Mouse (Mus musculus): ENCODE results near the gene Dhrs7. TPM values are rescaled to one million over a fixed set of nuclear protein-coding genes. Genes with fewer than 3 reads are reported as not detected.

Dhrs7 gene
- polyA plus RNA-seq, 1 experiment from 2014 or later: 8.7 TPM

- no peak overlapping the region for H3K27ac ChIP-seq (ENCODE audit: low read depth, low read length)
Measured at GRCm38 (mm10) chr12:72667868-72668469, 3.3 kb upstream of the Dhrs7 start.

GRCm38 (mm10) chr12:72666015-72666414, 1.3 kb upstream of the Dhrs7 start:
- Histone ChIP-seq H3K4me3 (ENCODE audit: low read length) (no peak overlapping the region), H3K4me2 (replicated peaks; ENCODE audit: low read depth, low read length) (no peak overlapping the region), H3K36me3 (ENCODE audit: control insufficient read depth, insufficient read depth, low read length) (no peaks in the 10 kb centered on the region), H3K9ac (ENCODE audit: low read depth, low read length) (no peak overlapping the region), H3K27ac (ENCODE audit: low read depth, low read length) (no peak overlapping the region), H3K4me1 (ENCODE audit: control insufficient read depth, insufficient read depth, low read length) (peaks cover 7% of the 10 kb centered on the region; the same call in 1 of the 2 replicates), H3K9me3 (ENCODE audit: control insufficient read depth, low read length) (no peaks in the 10 kb centered on the region; the same call in 1 of the 2 replicates), H3K27me3 (ENCODE audit: control insufficient read depth, insufficient read depth, low read length) (no peaks in the 10 kb centered on the region)
- ATAC-seq (ENCODE audit: low FRiP score, low TSS enrichment): no peak
- 71% methylated on average over 5 of the region's 5 CpGs for WGBS

More at GRCm38 (mm10) chr12:72667868-72668469, 3.3 kb upstream of the Dhrs7 start:
- ATAC-seq (ENCODE audit: low FRiP score, low TSS enrichment): no peak
- H3K4me2 ChIP-seq (replicated peaks; ENCODE audit: low read depth, low read length): no peak overlapping the region
- no peaks in the 10 kb centered on the region for H3K27me3 ChIP-seq (ENCODE audit: control insufficient read depth, insufficient read depth, low read length)
- H3K9me3 ChIP-seq (ENCODE audit: control insufficient read depth, low read length): no peaks in the 10 kb centered on the region; the same call in 1 of the 2 replicates
- no peaks in the 10 kb centered on the region for H3K36me3 ChIP-seq (ENCODE audit: control insufficient read depth, insufficient read depth, low read length)
- no peak overlapping the region for H3K4me3 ChIP-seq (ENCODE audit: low read length)
- no peak overlapping the region for H3K9ac ChIP-seq (ENCODE audit: low read depth, low read length)
- 52% methylated on average over 10 of the region's 10 CpGs for WGBS
- H3K4me1 ChIP-seq (ENCODE audit: control insufficient read depth, insufficient read depth, low read length): peaks cover 7% of the 10 kb centered on the region; the same call in 1 of the 2 replicates

- WGBS: 10% methylated on average over 28 of the region's 28 CpGs
- peak overlapping the region; percentile 88 for H3K4me2 ChIP-seq (replicated peaks; ENCODE audit: low read depth, low read length)
- H3K27me3 ChIP-seq (ENCODE audit: control insufficient read depth, insufficient read depth, low read length): no peaks in the 10 kb centered on the region
- peaks cover 7% of the 10 kb centered on the region; the same call in 1 of the 2 replicates for H3K4me1 ChIP-seq (ENCODE audit: control insufficient read depth, insufficient read depth, low read length)
- 0 out of 2 replicates have a peak overlapping the region, but pooled peaks have one; percentile 11 for H3K27ac ChIP-seq (ENCODE audit: low read depth, low read length)
- no peaks in the 10 kb centered on the region for H3K9me3 ChIP-seq (ENCODE audit: control insufficient read depth, low read length)
- ATAC-seq (ENCODE audit: low FRiP score, low TSS enrichment): peak; percentile 8
- H3K4me3 ChIP-seq (ENCODE audit: low read length): peak overlapping the region; percentile 61
- H3K9ac ChIP-seq (ENCODE audit: low read depth, low read length): peak overlapping the region; percentile 52
- no peaks in the 10 kb centered on the region for H3K36me3 ChIP-seq (ENCODE audit: control insufficient read depth, insufficient read depth, low read length)
Measured at GRCm38 (mm10) chr12:72664020-72664734, 532 bp downstream of the Dhrs7 start.

- no peak overlapping the region for H3K4me2 ChIP-seq (replicated peaks; ENCODE audit: low read depth, low read length)
- no peak overlapping the region for H3K9ac ChIP-seq (ENCODE audit: low read depth, low read length)
- no peak for ATAC-seq (ENCODE audit: low FRiP score, low TSS enrichment)
- H3K9me3 ChIP-seq (ENCODE audit: control insufficient read depth, low read length): no peaks in the 10 kb centered on the region
- no peak overlapping the region for H3K4me3 ChIP-seq (ENCODE audit: low read length)
- H3K4me1 ChIP-seq (ENCODE audit: control insufficient read depth, insufficient read depth, low read length): no peaks in the 10 kb centered on the region
- H3K27ac ChIP-seq (ENCODE audit: low read depth, low read length): no peak overlapping the region
- H3K27me3 ChIP-seq (ENCODE audit: control insufficient read depth, insufficient read depth, low read length): no peaks in the 10 kb centered on the region
- no peaks in the 10 kb centered on the region for H3K36me3 ChIP-seq (ENCODE audit: control insufficient read depth, insufficient read depth, low read length)
- 96% methylated on average over 16 of the region's 16 CpGs for WGBS
Measured at GRCm38 (mm10) chr12:72655775-72656174, 8.9 kb downstream of the Dhrs7 start.

- no peak overlapping the region for H3K27ac ChIP-seq (ENCODE audit: low read depth, low read length)
- ATAC-seq (ENCODE audit: low FRiP score, low TSS enrichment): no peak
- H3K4me3 ChIP-seq (ENCODE audit: low read length): no peak overlapping the region
- H3K27me3 ChIP-seq (ENCODE audit: control insufficient read depth, insufficient read depth, low read length): no peaks in the 10 kb centered on the region
- no peaks in the 10 kb centered on the region for H3K4me1 ChIP-seq (ENCODE audit: control insufficient read depth, insufficient read depth, low read length)
- H3K4me2 ChIP-seq (replicated peaks; ENCODE audit: low read depth, low read length): no peak overlapping the region
- H3K36me3 ChIP-seq (ENCODE audit: control insufficient read depth, insufficient read depth, low read length): no peaks in the 10 kb centered on the region
- WGBS: 21% methylated on average over 4 of the region's 4 CpGs
- no peak overlapping the region for H3K9ac ChIP-seq (ENCODE audit: low read depth, low read length)
- no peaks in the 10 kb centered on the region for H3K9me3 ChIP-seq (ENCODE audit: control insufficient read depth, low read length)
Measured at GRCm38 (mm10) chr12:72654698-72655097, 10.0 kb downstream of the Dhrs7 start.

- WGBS: 81% methylated on average over 11 of the region's 11 CpGs
- Histone ChIP-seq H3K36me3 (ENCODE audit: control insufficient read depth, insufficient read depth, low read length) (no peaks in the 10 kb centered on the region), H3K4me1 (ENCODE audit: control insufficient read depth, insufficient read depth, low read length) (no peaks in the 10 kb centered on the region), H3K9me3 (ENCODE audit: control insufficient read depth, low read length) (no peaks in the 10 kb centered on the region), H3K4me2 (replicated peaks; ENCODE audit: low read depth, low read length) (no peak within 1 kb of the TSS), H3K27me3 (ENCODE audit: control insufficient read depth, insufficient read depth, low read length) (no peaks in the 10 kb centered on the region), H3K27ac (ENCODE audit: low read depth, low read length) (no peak within 1 kb of the TSS), H3K4me3 (ENCODE audit: low read length) (no peak within 1 kb of the TSS), H3K9ac (ENCODE audit: low read depth, low read length) (no peak within 1 kb of the TSS)
- ATAC-seq (ENCODE audit: low FRiP score, low TSS enrichment): no peak
Measured at GRCm38 (mm10) chr12:72649611-72650330, 14.9 kb downstream of the Dhrs7 start, which contains the start of gene Gm4756. Gm4756 (minus strand) TSS chr12:72649661.

- ATAC-seq (ENCODE audit: low FRiP score, low TSS enrichment): no peak
- Histone ChIP-seq H3K9ac (ENCODE audit: low read depth, low read length) (no peak overlapping the region), H3K4me3 (ENCODE audit: low read length) (no peak overlapping the region), H3K4me2 (replicated peaks; ENCODE audit: low read depth, low read length) (no peak overlapping the region), H3K4me1 (ENCODE audit: control insufficient read depth, insufficient read depth, low read length) (no peaks in the 10 kb centered on the region), H3K27ac (ENCODE audit: low read depth, low read length) (no peak overlapping the region), H3K9me3 (ENCODE audit: control insufficient read depth, low read length) (no peaks in the 10 kb centered on the region), H3K27me3 (ENCODE audit: control insufficient read depth, insufficient read depth, low read length) (no peaks in the 10 kb centered on the region), H3K36me3 (ENCODE audit: control insufficient read depth, insufficient read depth, low read length) (no peaks in the 10 kb centered on the region)
- 95% methylated on average over 14 of the region's 14 CpGs for WGBS
Measured at GRCm38 (mm10) chr12:72648921-72649320, 15.8 kb downstream of the Dhrs7 start.

GRCm38 (mm10) chr12:72638025-72638424, 26.7 kb downstream of the Dhrs7 start:
- Histone ChIP-seq H3K27ac (ENCODE audit: low read depth, low read length) (no peak overlapping the region), H3K4me3 (ENCODE audit: low read length) (no peak overlapping the region), H3K36me3 (ENCODE audit: control insufficient read depth, insufficient read depth, low read length) (no peaks in the 10 kb centered on the region), H3K27me3 (ENCODE audit: control insufficient read depth, insufficient read depth, low read length) (no peaks in the 10 kb centered on the region), H3K9ac (ENCODE audit: low read depth, low read length) (no peak overlapping the region), H3K4me2 (replicated peaks; ENCODE audit: low read depth, low read length) (no peak overlapping the region), H3K9me3 (ENCODE audit: control insufficient read depth, low read length) (peaks cover 13% of the 10 kb centered on the region), H3K4me1 (ENCODE audit: control insufficient read depth, insufficient read depth, low read length) (no peaks in the 10 kb centered on the region)
- WGBS: 85% methylated on average over 3 of the region's 3 CpGs
- no peak for ATAC-seq (ENCODE audit: low FRiP score, low TSS enrichment)

All from kidney, embryonic 14.5 days (tissue).